ENCODE assay signal across 10 mouse cellular contexts in the genomic region with DNA sequence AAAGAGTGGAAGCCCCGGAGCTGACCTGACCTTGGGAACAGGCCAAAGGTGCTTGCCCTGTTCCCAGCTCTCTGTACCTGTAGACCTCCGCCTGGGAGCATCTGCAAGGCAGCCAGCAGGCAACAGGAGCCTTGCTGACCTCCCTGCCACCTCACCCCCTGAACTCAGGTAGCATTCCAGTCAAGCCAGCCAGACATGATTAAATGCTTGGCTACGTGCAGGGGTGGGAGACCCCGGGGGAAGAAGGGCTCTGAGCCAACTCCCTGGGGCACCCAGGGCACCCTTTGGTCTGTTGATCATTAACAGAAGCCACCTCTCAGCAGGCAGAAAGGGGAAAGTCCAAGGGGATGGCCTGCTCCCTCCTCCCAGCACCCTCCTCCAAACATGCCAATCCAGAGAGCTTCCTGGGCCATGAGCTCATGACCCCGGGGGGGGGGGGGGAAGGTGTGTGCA. TPM values are rescaled to one million over a fixed set of nuclear protein-coding genes. Genes with fewer than 3 reads are reported as not detected.
DNase-seq lines count a peak whose midpoint lies in the region; ATAC-seq and TF ChIP-seq lines count a peak whose summit lies in the region.
"Had no signal": no experiment of that assay in that cellular context is flagged by ENCODE, and none has a peak within 500 bp of the region (broad histone marks: within the 10 kb centered on the region; RNA-seq: fewer than 3 reads in every experiment).

No protein-coding gene starts in this region.

- ATAC-seq in intestine, embryonic 16.5 days = peak; percentile 95
- no peak for ATAC-seq in limb, embryonic 13.5 days (ENCODE audit: low FRiP score, low read depth)

- H3K9me3 ChIP-seq in intestine, embryonic 16.5 days (ENCODE audit: control insufficient read depth, low read length) = no peaks in the 10 kb centered on the region
- no peaks in the 10 kb centered on the region for H3K9me3 ChIP-seq in limb, embryonic 13.5 days

- intact Hi-C loops in left cerebral cortex, adult 2 months (cut with DNase I) = no loop called here

- peak overlapping the region; percentile 88 for H3K27ac ChIP-seq in intestine, embryonic 16.5 days (ENCODE audit: low read length)
- H3K27ac ChIP-seq in limb, embryonic 13.5 days = 0 out of 2 replicates have a peak overlapping the region, but pooled peaks have one; percentile 15
- no peak overlapping the region for H3K27ac ChIP-seq in left cerebral cortex, adult 2 months
- H3K27ac ChIP-seq: gastrocnemius, adult 2 months had no signal

- no peaks in the 10 kb centered on the region for H3K36me3 ChIP-seq in intestine, embryonic 16.5 days (ENCODE audit: control insufficient read depth, insufficient read depth, low read length)
- peaks cover 13% of the 10 kb centered on the region for H3K36me3 ChIP-seq in limb, embryonic 13.5 days

- no peaks in the 10 kb centered on the region for H3K27me3 ChIP-seq in intestine, embryonic 16.5 days (replicated peaks; ENCODE audit: control insufficient read depth, insufficient read depth, low read length)
- H3K27me3 ChIP-seq in limb, embryonic 13.5 days = no peaks in the 10 kb centered on the region

- H3K4me3 ChIP-seq in intestine, embryonic 16.5 days (ENCODE audit: low read length) = peak overlapping the region; percentile 30
- no peak overlapping the region for H3K4me3 ChIP-seq in limb, embryonic 13.5 days
- no peak overlapping the region for H3K4me3 ChIP-seq in left cerebral cortex, adult 2 months
- H3K4me3 ChIP-seq: gastrocnemius, adult 2 months had no signal

- peak; percentile 11 for DNase-seq in embryo, embryonic 10 days (ENCODE audit: low spot score)
- no peak for DNase-seq in embryo, embryonic 10.5 days (ENCODE audit: low spot score)
- DNase-seq in lung, postnatal 25 days (ENCODE audit: low spot score) = peak; percentile 77
- DNase-seq in spleen, adult 12 weeks (ENCODE audit: low spot score) = no peak
- DNase-seq in left cerebral cortex, adult 2 months (ENCODE audit: extremely low spot score in 1 of 2, low spot score in 2 of 2) = no peak
- no peak for DNase-seq in cerebellum, postnatal 25 days
- DNase-seq: cerebellum, postnatal 10 days; gastrocnemius, adult 2 months had no signal

- WGBS in intestine, embryonic 16.5 days = 23% methylated on average over 4 of the region's 5 CpGs
- 41% methylated on average over 5 of the region's 5 CpGs for WGBS in limb, embryonic 13.5 days

- peaks cover 13% of the 10 kb centered on the region for H3K4me1 ChIP-seq in intestine, embryonic 16.5 days (ENCODE audit: control insufficient read depth, insufficient read depth, low read length)
- peaks cover 26% of the 10 kb centered on the region for H3K4me1 ChIP-seq in limb, embryonic 13.5 days

- H3K4me2 ChIP-seq in intestine, embryonic 16.5 days (ENCODE audit: low read depth, low read length) = peak overlapping the region; percentile 30
- H3K4me2 ChIP-seq in limb, embryonic 13.5 days (replicated peaks) = no peak overlapping the region

- TF ChIP-seq CTCF in left cerebral cortex, adult 2 months (IDR thresholded peaks at IDR 0.05) = no peak

- H3K9ac ChIP-seq in intestine, embryonic 16.5 days (ENCODE audit: low read depth, low read length) = peak overlapping the region; percentile 35
- H3K9ac ChIP-seq in limb, embryonic 13.5 days = no peak overlapping the region

RNA-seq across cellular contexts. Expression of a gene that starts 9.3 kb away (rescaled TPM):
- polyA plus RNA-seq in intestine, embryonic 16.5 days (2015; fragmentation: Nextera tagmentation; extraction: Ambion mirVana) = 79.7 and 89.1 TPM in 2 replicates
- 134 and 146 TPM in 2 replicates for polyA plus RNA-seq in limb, embryonic 13.5 days (2015; fragmentation: Nextera tagmentation; extraction: Ambion mirVana)
- 10 to 100 TPM; 32.7 to 39.2 TPM for total RNA-seq in left cerebral cortex, adult 2 months (2021)

Comparison
In these comparisons a context has a peak if more than half of its experiments do, and no peak if none do; other contexts are left out.
1. DNase-seq: peak in embryo, embryonic 10 days (single experiment) and lung, postnatal 25 days (single experiment); none in embryo, embryonic 10.5 days (single experiment), spleen, adult 12 weeks (single experiment), left cerebral cortex, adult 2 months (0 of 2) and cerebellum, postnatal 25 days (0 of 2).